Mouse (Mus musculus): Measurements from ENCODE around the gene Ubap1l.

GRCm38 (mm10) chr9:65353251-65353650 lies 7.6 kb upstream of the Ubap1l start:
- TF ChIP-seq POLR2A (IDR thresholded peaks at IDR 0.05; ENCODE audit: low read depth, low read length) = no peak
- no peak for TF ChIP-seq CTCF (IDR thresholded peaks at IDR 0.05; ENCODE audit: extremely low read depth, insufficient read length, insufficient replicate concordance, low read depth, low read length)
